Mouse (Mus musculus) C2C12 (cell line): ENCODE measurements around the gene Ppp1r1b. TPM values are rescaled to one million over a fixed set of nuclear protein-coding genes. Genes with fewer than 3 reads are reported as not detected.

Source experiments
- H3K27me3 ChIP-seq: one replicate; pipeline ENCODE4 v1.6.1; 2011; ENCODE audit not compliant: control insufficient read depth, insufficient read depth, insufficient read length
- H3K36me3 ChIP-seq: one replicate; pipeline ENCODE4 v1.6.1; 2011; ENCODE audit not compliant: control insufficient read depth, insufficient read depth
- H3K4me3 ChIP-seq: one replicate; pipeline ENCODE4 v1.5.1; 2011; ENCODE audit warnings: mild to moderate bottlenecking, control low read depth; ENCODE audit not compliant: poor library complexity, insufficient read depth, severe bottlenecking
- H3K79me2 ChIP-seq: one replicate; pipeline ENCODE4 v1.6.1; 2011; ENCODE audit not compliant: control insufficient read depth, insufficient read depth
- H3K79me3 ChIP-seq: one replicate; pipeline ENCODE4 v1.6.1; 2011; ENCODE audit warnings: low read depth, control low read depth
- H3ac ChIP-seq: one replicate; pipeline ENCODE3; 2011; ENCODE audit warnings: low read depth; ENCODE audit not compliant: control insufficient read depth, insufficient read length
- CEBPB ChIP-seq: IDR thresholded peaks from one replicate; pipeline ENCODE4 v1.6.1; 2011; ENCODE audit warnings: low read depth, mild to moderate bottlenecking, control low read depth, moderate library complexity
- CTCF ChIP-seq: IDR thresholded peaks from one replicate; pipeline ENCODE4 v1.5.1; 2011; ENCODE audit not compliant: control insufficient read depth, insufficient read depth, insufficient read length
- FOSL1 ChIP-seq: IDR thresholded peaks from one replicate; pipeline ENCODE4 v1.8.0; 2011; ENCODE audit warnings: mild to moderate bottlenecking, low read length; ENCODE audit not compliant: poor library complexity, insufficient read depth, severe bottlenecking
- MAX ChIP-seq: IDR thresholded peaks from one replicate; pipeline ENCODE4 v1.6.1; 2011; ENCODE audit warnings: mild to moderate bottlenecking, control low read depth
- MYOD1 ChIP-seq: IDR thresholded peaks from one replicate; pipeline ENCODE4 v1.6.1; 2011; ENCODE audit warnings: low read depth; ENCODE audit not compliant: control insufficient read depth, insufficient read length
- MYOG ChIP-seq: IDR thresholded peaks from one replicate; pipeline ENCODE4 v1.6.1; 2011; ENCODE audit not compliant: control insufficient read depth, insufficient read length; ENCODE audit errors: extremely low read depth
- USF1 ChIP-seq: IDR thresholded peaks from one replicate; pipeline ENCODE4 v1.6.1; 2011; ENCODE audit warnings: low read depth, mild to moderate bottlenecking, control low read depth, moderate library complexity
- polyA plus RNA-seq: library from polyadenylated mRNA; unstranded; fragments of >200 nt; fragmentation: generic; extraction: Trizol; gene quantifications from one replicate; pipeline ENCODE4 v1.2.1, GENCODE M21; 2012; ENCODE audit warnings: missing spikeins

Ppp1r1b gene
- polyA plus RNA-seq, 1 experiment: 0.28 TPM

- no peak for TF ChIP-seq USF1
- TF ChIP-seq MYOD1: no peak
- no peak for TF ChIP-seq CEBPB
- no peak for TF ChIP-seq MAX
- TF ChIP-seq CTCF: no peak
- no peak for TF ChIP-seq MYOG
- TF ChIP-seq FOSL1: no peak
These were observed 38.9 kb downstream of the Ppp1r1b start for GRCm38 (mm10) chr11:98387056-98387577.

GRCm38 (mm10) chr11:98388282-98388681, 40.1 kb downstream of the Ppp1r1b start:
- Histone ChIP-seq H3K4me3 (no peak overlapping the region), H3K27me3 (peaks cover 20% of the 10 kb centered on the region), H3K36me3 (no peaks in the 10 kb centered on the region), H3ac (no peak overlapping the region), H3K79me2 (no peaks in the 10 kb centered on the region), H3K79me3 (no peaks in the 10 kb centered on the region)
- no peak for TF ChIP-seq USF1
- no peak for TF ChIP-seq MYOG
- TF ChIP-seq MAX: no peak
- TF ChIP-seq MYOD1: no peak
- no peak for TF ChIP-seq FOSL1
- no peak for TF ChIP-seq CTCF
- no peak for TF ChIP-seq CEBPB

More at GRCm38 (mm10) chr11:98387056-98387577, 38.9 kb downstream of the Ppp1r1b start:
- H3K79me2 ChIP-seq: no peaks in the 10 kb centered on the region
- no peaks in the 10 kb centered on the region for H3K79me3 ChIP-seq
- H3ac ChIP-seq: no peak overlapping the region
- no peak overlapping the region for H3K4me3 ChIP-seq
- peaks cover 20% of the 10 kb centered on the region for H3K27me3 ChIP-seq
- no peaks in the 10 kb centered on the region for H3K36me3 ChIP-seq

- TF ChIP-seq FOSL1 (no peak), CTCF (peak; percentile 30)
- no peak overlapping the region for H3K4me3 ChIP-seq
- H3K27me3 ChIP-seq: peaks cover 20% of the 10 kb centered on the region
- no peaks in the 10 kb centered on the region for H3K36me3 ChIP-seq
- H3ac ChIP-seq: no peak overlapping the region
- H3K79me3 ChIP-seq: no peaks in the 10 kb centered on the region
- no peaks in the 10 kb centered on the region for H3K79me2 ChIP-seq
These were observed 41.1 kb downstream of the Ppp1r1b start for GRCm38 (mm10) chr11:98389221-98389780.

GRCm38 (mm10) chr11:98390141-98390540, 41.9 kb downstream of the Ppp1r1b start:
- Histone ChIP-seq H3ac (peak overlapping the region; percentile 22), H3K79me3 (no peaks in the 10 kb centered on the region), H3K79me2 (no peaks in the 10 kb centered on the region), H3K4me3 (no peak overlapping the region), H3K36me3 (no peaks in the 10 kb centered on the region), H3K27me3 (peaks cover 20% of the 10 kb centered on the region)
- TF ChIP-seq CTCF (no peak), MYOG (no peak), USF1 (no peak), MYOD1 (no peak), CEBPB (no peak), FOSL1 (no peak), MAX (no peak)

GRCm38 (mm10) chr11:98392034-98392433, 43.8 kb downstream of the Ppp1r1b start:
- TF ChIP-seq FOSL1 (no peak), MAX (no peak)
- Histone ChIP-seq H3K4me3 (no peak overlapping the region), H3ac (no peak overlapping the region), H3K27me3 (peaks cover 14% of the 10 kb centered on the region), H3K36me3 (no peaks in the 10 kb centered on the region), H3K79me2 (no peaks in the 10 kb centered on the region), H3K79me3 (no peaks in the 10 kb centered on the region)

- Histone ChIP-seq H3K36me3 (no peaks in the 10 kb centered on the region), H3K79me3 (no peaks in the 10 kb centered on the region), H3ac (peak overlapping the region; percentile 27), H3K4me3 (no peak overlapping the region), H3K79me2 (no peaks in the 10 kb centered on the region), H3K27me3 (peaks cover 11% of the 10 kb centered on the region)
- TF ChIP-seq USF1: no peak
- no peak for TF ChIP-seq CTCF
- TF ChIP-seq CEBPB: no peak
- TF ChIP-seq MYOG: no peak
- TF ChIP-seq MYOD1: no peak
- TF ChIP-seq FOSL1: no peak
- TF ChIP-seq MAX: no peak
These were observed 44.4 kb downstream of the Ppp1r1b start for GRCm38 (mm10) chr11:98392645-98393044.
